Mouse (Mus musculus): ENCODE results near the gene Uhrf2.

DNA sequence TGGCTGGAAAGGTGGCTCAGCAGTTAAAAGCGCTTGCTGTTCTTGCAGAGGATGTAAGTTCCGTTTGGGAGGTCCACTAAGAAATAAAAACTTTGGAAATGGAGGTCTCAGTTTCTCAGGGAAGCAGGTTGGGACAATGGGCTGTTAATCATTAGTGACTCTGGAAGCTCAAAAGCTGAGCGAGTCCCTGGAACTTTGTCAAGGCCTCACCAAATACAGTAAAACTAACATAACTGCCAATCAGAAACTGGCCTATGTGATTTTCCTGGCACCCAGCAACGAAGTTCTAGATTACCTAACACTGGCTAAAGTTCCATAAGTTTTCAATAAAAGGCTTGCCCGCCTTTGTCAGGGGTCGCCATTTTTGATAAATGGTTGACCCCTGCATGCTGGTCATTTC lies 14.2 kb upstream of the Uhrf2 start:
- no peak for TF ChIP-seq CTCF (IDR thresholded peaks at IDR 0.05; ENCODE audit: extremely low read depth, insufficient read length, insufficient replicate concordance, low read depth, low read length)
- no peak for TF ChIP-seq POLR2A (IDR thresholded peaks at IDR 0.05; ENCODE audit: low read depth, low read length)

Measured in small intestine, adult 2 months (tissue).